Mouse (Mus musculus) ES-E14 (cell line): ENCODE data around the gene Olfr95.

Experiments used
- CHD2 ChIP-seq: IDR thresholded peaks from 2 replicates; pipeline ENCODE4 v1.6.1; 2014; ENCODE audit warnings: mild to moderate bottlenecking, low read depth, low read length, inconsistent platforms
- HCFC1 ChIP-seq: IDR thresholded peaks from 2 replicates; pipeline ENCODE4 v1.6.1; 2012; ENCODE audit warnings: low read length, inconsistent platforms, borderline replicate concordance; ENCODE audit not compliant: insufficient read depth
- MAFK ChIP-seq: IDR thresholded peaks from 2 replicates; pipeline ENCODE4 v1.6.1; 2014; ENCODE audit warnings: mild to moderate bottlenecking, low read depth, low read length, inconsistent platforms; ENCODE audit not compliant: insufficient read depth

DNA sequence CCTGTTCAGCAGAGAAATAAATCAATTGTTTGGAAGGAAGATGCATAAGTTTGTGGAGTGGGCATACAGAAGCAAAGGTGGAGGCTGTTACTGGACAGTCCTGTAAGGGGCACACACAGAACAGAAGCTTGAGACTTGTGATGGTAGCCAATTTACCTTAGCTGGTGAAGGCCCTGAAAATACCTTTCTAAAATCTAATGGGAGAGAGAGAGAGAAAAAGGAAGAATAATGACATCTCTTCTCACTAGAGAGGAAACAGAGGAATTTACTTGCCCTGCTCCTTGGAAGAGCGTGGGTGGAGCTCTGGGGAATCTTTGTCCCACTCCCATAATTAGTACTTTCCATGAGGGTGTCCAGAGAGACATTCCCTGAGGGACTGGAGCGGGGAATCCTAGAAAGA, 12.0 kb downstream of the Olfr95 start, which contains the start of gene Olfr94:
- no peak for TF ChIP-seq HCFC1
- no peak for TF ChIP-seq CHD2
- TF ChIP-seq MAFK, result no peak
